Mouse (Mus musculus) lung, postnatal 10 days (tissue): ENCODE measurements around the gene Zbtb25.

ENCODE experiments used
- DNase-seq: peaks from one replicate; pipeline ENCODE4 v3.0.0; 2021

Gene Zbtb25

GRCm38 (mm10) chr12:76369206-76369977 is at the start of gene Zbtb25:
Gene Zbtb25 (minus strand): TSS chr12:76369602.
- peak; percentile 89 for DNase-seq

GRCm38 (mm10) chr12:76418346-76418745 is 48.9 kb upstream of the Zbtb25 start:
- no peak for DNase-seq

- DNase-seq: peak; percentile 41
These were observed 48.0 kb upstream of the Zbtb25 start, which contains the start of gene Ppp1r36 for GRCm38 (mm10) chr12:76417433-76417854. Gene Ppp1r36 (plus strand): TSS chr12:76417538.

GRCm38 (mm10) chr12:76415383-76416010 is 46.1 kb upstream of the Zbtb25 start:
- DNase-seq: no peak

GRCm38 (mm10) chr12:76409166-76409565 is 39.8 kb upstream of the Zbtb25 start:
- DNase-seq: no peak

GRCm38 (mm10) chr12:76407184-76407583 is 37.8 kb upstream of the Zbtb25 start:
- DNase-seq: no peak

GRCm38 (mm10) chr12:76405971-76406370 is 36.6 kb upstream of the Zbtb25 start:
- no peak for DNase-seq

- DNase-seq: peak; percentile 25
These were observed 36.0 kb upstream of the Zbtb25 start for GRCm38 (mm10) chr12:76405183-76405970.

GRCm38 (mm10) chr12:76404836-76405182 is 35.4 kb upstream of the Zbtb25 start:
- peak; percentile 8 for DNase-seq

- DNase-seq: peak; percentile 100
These were observed 34.6 kb upstream of the Zbtb25 start, which contains the start of gene Hspa2 for GRCm38 (mm10) chr12:76403886-76404537. Gene Hspa2 (plus strand): TSS chr12:76404176.

GRCm38 (mm10) chr12:76402991-76403885 is 33.8 kb upstream of the Zbtb25 start:
- DNase-seq: no peak

- DNase-seq: no peak
These were observed 32.3 kb upstream of the Zbtb25 start for GRCm38 (mm10) chr12:76401674-76402073.

GRCm38 (mm10) chr12:76397281-76397680 is 27.9 kb upstream of the Zbtb25 start:
- no peak for DNase-seq

- no peak for DNase-seq
These were observed 23.6 kb upstream of the Zbtb25 start for GRCm38 (mm10) chr12:76392979-76393378.

GRCm38 (mm10) chr12:76391595-76392271 is 22.3 kb upstream of the Zbtb25 start:
- DNase-seq: no peak

GRCm38 (mm10) chr12:76388794-76389193 is 19.4 kb upstream of the Zbtb25 start:
- DNase-seq: no peak

GRCm38 (mm10) chr12:76385342-76385741 is 15.9 kb upstream of the Zbtb25 start:
- DNase-seq: peak; percentile 24

- no peak for DNase-seq
These were observed 10.7 kb upstream of the Zbtb25 start for GRCm38 (mm10) chr12:76380151-76380550.

- DNase-seq: no peak
These were observed 9.2 kb upstream of the Zbtb25 start for GRCm38 (mm10) chr12:76378556-76378955.

- no peak for DNase-seq
These were observed 8.3 kb upstream of the Zbtb25 start for GRCm38 (mm10) chr12:76377726-76378125.

GRCm38 (mm10) chr12:76377059-76377458 is 7.7 kb upstream of the Zbtb25 start:
- DNase-seq: no peak
